Mouse (Mus musculus): ENCODE measurements around the gene Cep57l1. TPM values are rescaled to one million over a fixed set of nuclear protein-coding genes. Genes with fewer than 3 reads are reported as not detected.

The Cep57l1 gene
- polyA plus RNA-seq, 1 experiment from 2014 or later, result 5.3 TPM

DNA sequence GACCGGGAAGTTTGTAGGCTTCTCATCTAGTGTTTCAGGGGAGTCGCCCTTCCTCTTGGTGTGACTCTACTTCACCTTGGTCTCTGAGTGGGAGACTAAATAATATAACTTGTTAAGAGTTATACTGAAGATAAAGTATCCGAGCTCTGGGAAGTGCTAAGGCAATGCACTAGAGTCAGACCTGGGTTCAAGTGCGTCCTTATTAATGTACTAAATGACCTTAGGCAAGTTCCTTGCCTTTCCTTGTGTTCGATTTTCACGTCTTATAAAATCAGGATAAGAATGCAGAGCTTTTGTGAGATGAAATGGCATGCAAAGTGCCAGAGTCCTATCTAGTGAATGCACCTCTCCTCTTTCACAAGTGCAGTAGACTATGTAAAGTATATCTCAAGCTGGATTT is 2.9 kb upstream of the Cep57l1 start:
- Histone ChIP-seq H3K27me3 (ENCODE audit: control insufficient read depth, insufficient read depth, low read length) (no peaks in the 10 kb centered on the region), H3K4me1 (replicated peaks; ENCODE audit: control insufficient read depth, insufficient read depth) (0 out of 2 replicates have a peak, but pooled peaks cover 3% of the 10 kb centered on the region), H3K4me2 (replicated peaks; ENCODE audit: low read depth) (peak overlapping the region; percentile 46), H3K36me3 (ENCODE audit: control insufficient read depth, insufficient read depth, low read length) (no peaks in the 10 kb centered on the region), H3K27ac (replicated peaks) (no peak overlapping the region), H3K4me3 (ENCODE audit: low read depth, low read length) (peak overlapping the region; percentile 17), H3K9ac (ENCODE audit: low read length) (no peak overlapping the region), H3K9me3 (ENCODE audit: control insufficient read depth, low read length) (no peaks in the 10 kb centered on the region)
- WGBS, result 60% methylated on average over 6 of the region's 6 CpGs
- TF ChIP-seq CTCF (IDR thresholded peaks at IDR 0.05; ENCODE audit: low read depth), result no peak
- no peak for TF ChIP-seq EP300 (optimal IDR thresholded peaks at IDR 0.05)
- ATAC-seq (ENCODE audit: low FRiP score, low TSS enrichment) (no peak), DNase-seq (ENCODE audit: low spot score) (no peak)

DNA sequence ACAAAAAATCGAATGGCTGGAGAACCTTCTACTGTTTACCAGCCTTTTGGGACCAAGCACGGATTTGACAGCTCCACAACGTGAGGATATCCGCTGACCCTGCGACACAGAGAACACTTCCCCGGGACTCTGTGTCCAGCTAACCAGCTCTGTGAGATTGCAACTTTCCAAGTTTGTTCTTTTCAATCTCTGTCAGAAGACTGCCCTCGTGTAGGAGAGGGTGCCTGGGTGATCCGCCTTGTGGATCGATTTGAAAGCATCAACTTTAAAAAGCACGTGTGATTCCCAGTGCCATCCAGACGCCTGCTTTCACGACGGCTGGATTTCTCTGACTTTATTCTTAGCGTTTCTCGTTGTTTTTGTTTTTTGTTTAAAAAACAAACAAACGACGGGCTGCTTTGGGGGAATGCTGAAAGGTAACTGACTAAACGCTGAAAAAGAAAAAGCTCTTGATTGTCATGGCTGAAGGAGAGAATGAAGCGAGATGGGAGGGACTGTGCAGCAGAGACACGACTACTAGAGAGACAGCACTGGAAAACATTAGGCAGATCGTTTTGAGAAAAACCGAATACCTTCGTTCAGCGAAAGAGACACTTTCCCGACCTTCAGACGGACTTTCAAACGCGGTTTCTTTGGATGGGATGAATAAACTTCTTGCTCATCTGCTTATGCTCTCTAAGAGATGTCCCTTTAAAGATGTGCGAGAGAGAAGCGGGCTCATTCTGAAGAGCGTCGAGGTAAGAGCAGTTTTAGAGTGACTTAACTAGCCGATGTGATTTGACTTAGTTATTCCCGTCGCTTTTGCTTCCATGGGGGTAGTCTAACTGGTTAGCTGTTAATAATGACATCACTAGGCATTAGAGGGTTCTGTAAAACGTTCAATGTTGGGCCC is 1.1 kb upstream of the Cep57l1 start:
- peak overlapping the region; percentile 81 for H3K4me2 ChIP-seq (replicated peaks; ENCODE audit: low read depth)
- H3K36me3 ChIP-seq (ENCODE audit: control insufficient read depth, insufficient read depth, low read length), result no peaks in the 10 kb centered on the region; the same call in 1 of the 2 replicates
- DNase-seq (ENCODE audit: low spot score) (no peak), ATAC-seq (ENCODE audit: low FRiP score, low TSS enrichment) (no peak)
- under 1% methylated on average over 36 of the region's 36 CpGs for WGBS
- H3K9ac ChIP-seq (ENCODE audit: low read length), result peak overlapping the region; percentile 78
- no peaks in the 10 kb centered on the region for H3K9me3 ChIP-seq (ENCODE audit: control insufficient read depth, low read length)
- 0 out of 2 replicates have a peak, but pooled peaks cover 3% of the 10 kb centered on the region for H3K4me1 ChIP-seq (replicated peaks; ENCODE audit: control insufficient read depth, insufficient read depth)
- H3K27ac ChIP-seq (replicated peaks), result peak overlapping the region; percentile 98
- TF ChIP-seq EP300 (optimal IDR thresholded peaks at IDR 0.05) (no peak), CTCF (IDR thresholded peaks at IDR 0.05; ENCODE audit: low read depth) (no peak)
- peak overlapping the region; percentile 72 for H3K4me3 ChIP-seq (ENCODE audit: low read depth, low read length)
- no peaks in the 10 kb centered on the region for H3K27me3 ChIP-seq (ENCODE audit: control insufficient read depth, insufficient read depth, low read length)

DNA sequence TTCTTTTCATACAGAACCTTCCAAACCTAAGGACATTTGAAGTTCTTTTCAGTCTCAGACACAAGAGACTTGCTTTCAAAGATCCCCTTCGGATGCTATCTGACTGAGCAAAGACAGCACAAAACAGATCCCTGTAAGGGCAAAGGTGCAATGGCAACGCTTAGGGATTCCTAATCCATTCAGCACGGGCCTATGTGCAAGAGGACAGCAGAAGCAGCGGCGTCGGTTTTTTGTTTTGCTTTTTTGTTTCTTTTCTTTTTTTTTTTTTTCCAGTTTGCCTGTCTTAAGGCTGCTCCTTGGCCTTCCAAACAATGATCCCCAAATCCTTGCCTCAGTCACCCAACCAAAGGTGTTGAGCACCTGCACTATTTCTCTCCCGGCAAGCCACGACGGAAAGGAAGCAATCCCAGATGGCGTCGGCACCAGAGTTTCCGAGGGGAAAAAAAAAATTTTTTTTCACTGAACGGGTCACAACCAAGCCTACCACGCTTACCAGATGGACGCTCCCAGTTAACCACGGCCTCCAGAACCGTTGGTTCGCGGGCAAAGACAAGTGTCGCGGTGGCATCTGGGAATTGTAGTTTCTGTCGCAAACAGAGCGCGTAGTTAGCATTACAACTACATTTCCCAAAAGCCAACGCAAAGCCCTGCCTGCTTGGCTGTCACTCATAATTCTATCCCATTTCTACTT is 446 bp downstream of the Cep57l1 start:
- peak; percentile 80 for DNase-seq (ENCODE audit: low spot score)
- Histone ChIP-seq H3K4me3 (ENCODE audit: low read depth, low read length) (peak overlapping the region; percentile 72), H3K9ac (ENCODE audit: low read length) (peak overlapping the region; percentile 78), H3K4me1 (replicated peaks; ENCODE audit: control insufficient read depth, insufficient read depth) (0 out of 2 replicates have a peak, but pooled peaks cover 3% of the 10 kb centered on the region), H3K36me3 (ENCODE audit: control insufficient read depth, insufficient read depth, low read length) (no peaks in the 10 kb centered on the region; the same call in 1 of the 2 replicates), H3K4me2 (replicated peaks; ENCODE audit: low read depth) (peak overlapping the region; percentile 81), H3K9me3 (ENCODE audit: control insufficient read depth, low read length) (no peaks in the 10 kb centered on the region), H3K27me3 (ENCODE audit: control insufficient read depth, insufficient read depth, low read length) (no peaks in the 10 kb centered on the region), H3K27ac (replicated peaks) (peak overlapping the region; percentile 98)
- TF ChIP-seq CTCF (IDR thresholded peaks at IDR 0.05; ENCODE audit: low read depth) (no peak), EP300 (optimal IDR thresholded peaks at IDR 0.05) (no peak)
- ATAC-seq (ENCODE audit: low FRiP score, low TSS enrichment), result peak; percentile 79
- WGBS, result 2% methylated on average over 25 of the region's 25 CpGs

DNA sequence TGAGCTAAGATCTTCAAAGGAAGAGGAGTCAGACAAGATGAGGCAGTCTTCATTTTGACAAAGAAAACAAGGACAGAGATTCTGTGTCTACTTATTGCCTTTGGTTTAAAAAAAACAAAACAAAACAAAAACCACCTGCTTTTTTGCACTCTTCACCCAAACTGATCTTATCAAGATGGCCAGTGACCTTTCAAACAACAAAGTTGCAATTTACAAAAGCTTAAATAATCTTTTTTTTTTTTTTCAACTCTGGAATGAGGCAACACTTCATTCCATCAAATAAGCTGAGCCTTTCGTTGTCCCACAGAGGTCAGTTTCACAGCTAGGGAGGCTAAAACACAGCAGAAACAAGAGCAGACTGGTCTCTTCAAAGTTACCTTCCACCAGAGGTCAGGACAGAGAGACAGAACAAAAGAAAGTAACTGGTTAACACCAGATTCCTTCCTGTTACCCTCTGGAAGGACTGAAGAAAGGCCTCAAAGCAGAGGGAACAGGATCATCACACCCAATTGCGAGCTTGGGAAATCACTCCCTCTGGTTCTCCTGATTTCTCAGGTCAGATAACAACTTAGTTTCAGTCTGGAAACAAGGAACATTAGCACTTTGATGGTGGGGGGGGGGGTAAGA is 3.8 kb downstream of the Cep57l1 start:
- TF ChIP-seq EP300 (optimal IDR thresholded peaks at IDR 0.05) (no peak), CTCF (IDR thresholded peaks at IDR 0.05; ENCODE audit: low read depth) (no peak)
- Histone ChIP-seq H3K27ac (replicated peaks) (no peak overlapping the region), H3K4me3 (ENCODE audit: low read depth, low read length) (no peak overlapping the region), H3K9me3 (ENCODE audit: control insufficient read depth, low read length) (0 out of 2 replicates have a peak, but pooled peaks cover 8% of the 10 kb centered on the region), H3K4me2 (replicated peaks; ENCODE audit: low read depth) (no peak overlapping the region), H3K27me3 (ENCODE audit: control insufficient read depth, insufficient read depth, low read length) (no peaks in the 10 kb centered on the region), H3K36me3 (ENCODE audit: control insufficient read depth, insufficient read depth, low read length) (no peaks in the 10 kb centered on the region; the same call in 1 of the 2 replicates), H3K9ac (ENCODE audit: low read length) (no peak overlapping the region), H3K4me1 (replicated peaks; ENCODE audit: control insufficient read depth, insufficient read depth) (no peaks in the 10 kb centered on the region)
- no peak for DNase-seq (ENCODE audit: low spot score)
- ATAC-seq (ENCODE audit: low FRiP score, low TSS enrichment), result no peak
- 80% methylated on average over 2 of the region's 2 CpGs for WGBS

DNA sequence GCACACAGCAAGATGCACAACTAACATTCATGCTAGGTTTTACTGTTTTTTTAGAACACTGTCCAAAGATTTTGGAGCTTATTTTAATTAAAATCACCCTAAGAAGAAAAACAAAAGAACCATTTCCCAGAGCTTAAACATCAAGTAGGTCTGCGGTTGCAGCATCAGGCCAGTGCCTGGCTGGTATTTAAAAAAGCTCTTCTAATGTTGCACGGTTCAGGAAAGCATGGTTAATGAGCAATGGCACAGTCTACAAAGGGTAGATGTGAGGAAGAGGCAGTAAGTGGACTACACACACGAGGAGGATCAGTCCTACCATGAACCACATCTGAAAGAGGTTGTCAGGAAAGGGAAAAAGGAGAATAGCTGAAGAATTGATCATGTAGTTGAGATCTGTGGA is 5.0 kb downstream of the Cep57l1 start:
- 89% methylated on average over 3 of the region's 3 CpGs for WGBS
- Histone ChIP-seq H3K4me1 (replicated peaks; ENCODE audit: control insufficient read depth, insufficient read depth) (no peaks in the 10 kb centered on the region), H3K36me3 (ENCODE audit: control insufficient read depth, insufficient read depth, low read length) (no peaks in the 10 kb centered on the region; the same call in 1 of the 2 replicates), H3K4me3 (ENCODE audit: low read depth, low read length) (no peak overlapping the region), H3K27ac (replicated peaks) (no peak overlapping the region), H3K9ac (ENCODE audit: low read length) (no peak overlapping the region), H3K27me3 (ENCODE audit: control insufficient read depth, insufficient read depth, low read length) (no peaks in the 10 kb centered on the region), H3K4me2 (replicated peaks; ENCODE audit: low read depth) (no peak overlapping the region), H3K9me3 (ENCODE audit: control insufficient read depth, low read length) (0 out of 2 replicates have a peak, but pooled peaks cover 8% of the 10 kb centered on the region)
- DNase-seq (ENCODE audit: low spot score), result no peak
- ATAC-seq (ENCODE audit: low FRiP score, low TSS enrichment), result no peak
- TF ChIP-seq EP300 (optimal IDR thresholded peaks at IDR 0.05) (no peak), CTCF (IDR thresholded peaks at IDR 0.05; ENCODE audit: low read depth) (no peak)
